Mouse (Mus musculus) thymus, adult 2 months (tissue): Measurements from ENCODE around the gene Snx15. TPM values are rescaled to one million over a fixed set of nuclear protein-coding genes. Genes with fewer than 3 reads are reported as not detected.

Experiments
- DNase-seq: peaks from one replicate; pipeline ENCODE4 v3.0.0; 2021
- H3K27ac ChIP-seq: fragments of 200-500 bp; 2 replicates; pipeline ENCODE4 v1.5.1; 2012; ENCODE audit warnings: low read length, control low read depth; ENCODE audit not compliant: control insufficient read depth, insufficient read depth
- H3K27me3 ChIP-seq: fragments of 200-500 bp; 2 replicates; pipeline ENCODE4 v1.6.1; 2012; ENCODE audit warnings: mild to moderate bottlenecking, low read length, moderate library complexity, mixed read lengths; ENCODE audit not compliant: control insufficient read depth, insufficient read depth
- H3K36me3 ChIP-seq: fragments of 200-500 bp; 2 replicates; pipeline ENCODE4 v1.6.1; 2012; ENCODE audit warnings: mild to moderate bottlenecking, low read length, moderate library complexity; ENCODE audit not compliant: control insufficient read depth, insufficient read depth
- H3K4me1 ChIP-seq: fragments of 200-500 bp; replicated peaks from 2 replicates; pipeline ENCODE4 v1.6.1; 2012; ENCODE audit warnings: low read length; ENCODE audit not compliant: control insufficient read depth, insufficient read depth
- H3K4me3 ChIP-seq: fragments of 200-500 bp; 2 replicates; pipeline ENCODE4 v1.5.1; 2012; ENCODE audit warnings: mild to moderate bottlenecking, low read length, control low read depth, moderate library complexity; ENCODE audit not compliant: control insufficient read depth, insufficient read depth
- CTCF ChIP-seq: fragments of 200-500 bp; IDR thresholded peaks from 2 replicates; pipeline ENCODE4 v1.5.1; 2012; ENCODE audit warnings: mild to moderate bottlenecking, control low read depth, low read length, moderate library complexity, borderline replicate concordance; ENCODE audit not compliant: control insufficient read depth, poor library complexity, insufficient read depth; ENCODE audit errors: extremely low read depth
- POLR2A ChIP-seq: fragments of 200-500 bp; IDR thresholded peaks from 2 replicates; pipeline ENCODE4 v1.6.1; 2012; ENCODE audit warnings: mild to moderate bottlenecking, low read length, control low read depth, moderate library complexity; ENCODE audit not compliant: control insufficient read depth, poor library complexity, insufficient read depth; ENCODE audit errors: extremely low read depth
- WGBS: fragments of 180-500 bp; shearing (Covaris S2); methylation state at CpG from one replicate; pipeline ENCODE4 v1.1.7; 2018; 5-methylcytosine and 5-hydroxymethylcytosine counted together
- polyA plus RNA-seq: library from polyadenylated mRNA; depleted of rRNA; stranded (reverse); fragments of >200 nt; gene quantifications from 2 replicates; pipeline ENCODE4 v1.2.3, GENCODE M21; 2012; rRNA removed

Snx15 gene
- polyA plus RNA-seq, 1 experiment = 86.2 TPM

DNA sequence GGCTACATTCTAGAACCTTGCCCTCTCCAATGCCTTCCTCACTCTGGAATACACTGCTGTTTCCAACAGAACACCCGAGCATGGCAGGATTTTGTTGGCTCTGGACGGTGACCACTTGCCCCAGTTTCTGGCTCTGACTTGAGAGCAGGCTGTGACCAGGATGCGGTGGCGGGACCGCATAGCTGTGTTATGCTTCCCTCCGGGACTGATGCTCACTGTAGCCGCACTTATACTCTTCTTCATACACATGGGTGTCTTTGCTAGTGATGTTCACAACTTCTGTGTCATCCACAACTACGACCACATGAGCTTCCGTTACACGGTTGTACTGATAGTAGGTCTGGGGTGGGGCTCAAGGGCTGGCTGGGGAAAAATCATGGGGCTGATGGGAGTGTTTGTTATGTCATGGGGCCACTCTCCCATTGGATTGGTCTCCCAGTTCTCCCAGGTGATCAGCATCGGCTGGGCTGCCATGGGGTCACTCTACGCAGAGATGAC, 48.1 kb downstream of the Snx15 start, which contains the start of gene Tmem262:
TSS of gene Tmem262 (plus strand) at position 51 of the 498 bp plus-strand sequence.
- Histone ChIP-seq H3K4me3 (no peak within 1 kb of the TSS), H3K27ac (no peak within 1 kb of the TSS), H3K4me1 (peaks cover 17% of the 10 kb centered on the region), H3K36me3 (peaks cover 7% of the 10 kb centered on the region; the same call in 1 of the 2 replicates), H3K27me3 (no peaks in the 10 kb centered on the region)
- DNase-seq = no peak
- 98% methylated on average over 12 of the region's 12 CpGs for WGBS
- TF ChIP-seq CTCF = no peak

DNA sequence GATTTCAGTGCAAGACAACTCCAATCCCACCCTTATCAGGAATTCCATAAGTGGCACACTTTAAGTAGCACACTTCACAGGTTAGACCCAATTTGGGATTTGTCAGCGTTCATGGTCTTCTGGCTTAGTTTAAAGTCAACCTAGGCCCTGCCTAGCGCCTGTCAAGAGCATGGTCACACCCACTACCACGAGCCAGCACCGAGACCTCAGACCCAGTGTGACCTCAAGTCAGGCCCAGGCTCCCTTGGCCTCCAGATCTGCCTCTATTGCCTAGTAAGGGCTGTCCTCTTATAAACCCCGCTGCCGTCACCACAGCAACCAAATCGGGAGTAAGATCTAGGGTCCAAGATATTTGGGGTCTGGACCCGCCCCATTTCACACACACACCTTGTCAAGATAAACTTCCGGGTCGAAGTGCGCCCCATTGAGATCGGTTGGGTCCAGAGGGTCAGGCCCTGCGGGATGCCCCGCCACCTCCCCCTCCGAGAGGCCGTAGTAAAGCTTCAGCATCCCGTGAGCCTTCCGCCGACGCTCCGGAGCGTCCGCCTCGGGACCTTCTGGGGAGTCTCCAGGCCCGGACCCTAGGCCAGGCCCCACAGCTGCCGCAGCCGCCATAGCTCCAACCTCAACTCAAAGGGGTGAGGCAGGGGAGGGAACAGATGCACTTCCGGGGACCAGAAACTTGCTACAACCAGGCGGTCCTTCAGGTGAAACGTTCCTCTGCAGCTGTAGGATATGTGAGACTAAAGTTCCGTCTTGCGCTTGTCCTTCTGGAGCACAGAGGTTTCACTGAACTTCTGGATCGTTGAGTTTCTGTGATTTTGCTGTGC, 51.3 kb downstream of the Snx15 start, which contains the start of gene Vps51:
TSS of gene Vps51 (minus strand) at position 668 of the 830 bp plus-strand sequence.
- peaks cover 2% of the 10 kb centered on the region; the same call in 1 of the 2 replicates for H3K36me3 ChIP-seq
- TF ChIP-seq POLR2A = no peak
- TF ChIP-seq CTCF = no peak
- WGBS = under 1% methylated on average over 33 of the region's 33 CpGs

DNA sequence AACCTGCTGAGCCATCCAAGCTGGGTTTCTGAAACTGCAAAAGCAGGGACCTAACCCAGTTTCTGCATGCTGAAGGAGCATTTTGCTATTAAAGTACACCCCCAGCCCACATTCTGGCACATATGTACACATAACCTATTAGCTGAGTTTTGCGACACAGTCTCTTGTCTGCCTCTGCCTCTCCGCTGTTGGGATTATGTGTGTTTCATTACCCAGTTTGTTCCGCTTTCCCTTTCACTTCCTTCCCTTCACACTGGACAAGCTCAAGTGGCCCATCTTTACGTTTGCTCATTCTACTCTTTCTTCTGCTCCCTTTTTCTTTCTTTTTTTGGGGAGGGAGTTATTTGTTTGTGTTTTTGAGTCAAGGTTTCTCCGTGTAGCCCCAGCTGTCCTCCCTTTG, 54.2 kb downstream of the Snx15 start:
- H3K4me3 ChIP-seq = no peak overlapping the region
- DNase-seq = no peak
- H3K27ac ChIP-seq = no peak overlapping the region
- TF ChIP-seq POLR2A (no peak), CTCF (no peak)
- 92% methylated on average over 5 of the region's 5 CpGs for WGBS
- peaks cover 20% of the 10 kb centered on the region for H3K4me1 ChIP-seq
- no peaks in the 10 kb centered on the region for H3K36me3 ChIP-seq
- H3K27me3 ChIP-seq = no peaks in the 10 kb centered on the region

More for the DNA sequence above, 51.3 kb downstream of the Snx15 start, which contains the start of gene Vps51:
- Histone ChIP-seq H3K27ac (peak within 1 kb of the TSS; percentile 35; the same call in 1 of the 2 replicates), H3K27me3 (no peaks in the 10 kb centered on the region), H3K4me1 (peaks cover 10% of the 10 kb centered on the region), H3K4me3 (peak within 1 kb of the TSS; percentile 64)
- DNase-seq = peak; percentile 87

DNA sequence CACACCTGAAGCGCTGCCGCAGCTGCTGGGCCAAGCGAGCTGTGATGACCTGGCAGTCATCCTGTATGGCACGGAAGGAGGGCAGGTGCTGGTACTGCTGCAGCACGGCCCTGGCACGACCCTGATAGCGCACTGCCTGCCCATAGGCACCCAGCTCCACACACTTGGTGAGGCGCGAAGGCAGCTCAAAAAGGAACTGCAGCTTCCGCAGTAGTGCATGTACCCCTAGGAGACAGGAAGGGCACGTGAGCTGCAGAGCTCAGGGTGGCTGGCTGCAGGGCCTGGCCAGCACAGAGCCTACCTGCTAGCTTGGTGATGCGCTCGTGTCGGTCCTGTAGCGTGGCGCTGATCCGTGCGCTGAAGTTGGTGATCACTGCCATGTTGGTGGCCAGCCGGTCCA, 56.8 kb downstream of the Snx15 start:
- WGBS = 79% methylated on average over 19 of the region's 19 CpGs
- DNase-seq = no peak
- peak overlapping the region; percentile 76 for H3K27ac ChIP-seq
- H3K4me1 ChIP-seq = peaks cover 31% of the 10 kb centered on the region
- H3K36me3 ChIP-seq = no peaks in the 10 kb centered on the region
- peak overlapping the region; percentile 25 for H3K4me3 ChIP-seq
- TF ChIP-seq POLR2A (no peak), CTCF (no peak)
- no peaks in the 10 kb centered on the region for H3K27me3 ChIP-seq

DNA sequence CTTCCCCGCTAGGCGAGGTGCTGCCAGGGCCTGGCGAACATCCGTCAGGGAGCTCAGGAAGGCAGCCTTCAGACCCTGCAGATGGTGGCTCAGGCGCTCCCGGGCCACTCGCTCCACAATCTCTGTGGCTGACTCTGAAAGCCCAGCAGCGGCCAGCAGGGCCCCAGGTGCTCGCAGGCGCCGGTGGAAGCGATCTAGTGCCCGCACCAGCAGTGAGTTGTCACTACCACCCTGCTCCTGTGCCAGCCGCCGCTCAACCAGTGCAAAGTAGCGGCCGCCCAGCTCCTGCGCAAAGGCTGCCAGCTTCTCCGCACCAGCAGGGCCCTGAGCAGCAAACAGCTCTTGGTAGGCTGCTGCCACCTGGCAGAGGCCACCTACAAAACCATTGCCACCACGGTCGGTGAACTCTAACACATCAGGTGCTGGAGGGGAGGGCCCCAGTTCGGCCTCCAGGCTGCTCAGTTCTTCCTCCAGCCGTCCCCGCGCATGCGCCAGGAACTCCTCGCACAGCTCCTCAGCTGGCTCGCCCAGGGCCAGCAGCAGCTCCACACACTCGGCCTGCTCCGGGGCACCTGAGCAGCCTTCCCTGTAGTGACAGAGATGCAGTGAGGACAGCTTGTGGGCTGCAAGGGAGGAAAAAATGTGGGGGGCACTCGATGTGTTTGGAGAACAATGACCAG, 57.4 kb downstream of the Snx15 start:
- peaks cover 28% of the 10 kb centered on the region for H3K4me1 ChIP-seq
- H3K27ac ChIP-seq = peak overlapping the region; percentile 76
- H3K4me3 ChIP-seq = peak overlapping the region; percentile 25
- no peaks in the 10 kb centered on the region for H3K36me3 ChIP-seq
- no peak for DNase-seq
- WGBS = 80% methylated on average over 31 of the region's 31 CpGs
- no peaks in the 10 kb centered on the region for H3K27me3 ChIP-seq
- TF ChIP-seq CTCF (no peak), POLR2A (no peak)

DNA sequence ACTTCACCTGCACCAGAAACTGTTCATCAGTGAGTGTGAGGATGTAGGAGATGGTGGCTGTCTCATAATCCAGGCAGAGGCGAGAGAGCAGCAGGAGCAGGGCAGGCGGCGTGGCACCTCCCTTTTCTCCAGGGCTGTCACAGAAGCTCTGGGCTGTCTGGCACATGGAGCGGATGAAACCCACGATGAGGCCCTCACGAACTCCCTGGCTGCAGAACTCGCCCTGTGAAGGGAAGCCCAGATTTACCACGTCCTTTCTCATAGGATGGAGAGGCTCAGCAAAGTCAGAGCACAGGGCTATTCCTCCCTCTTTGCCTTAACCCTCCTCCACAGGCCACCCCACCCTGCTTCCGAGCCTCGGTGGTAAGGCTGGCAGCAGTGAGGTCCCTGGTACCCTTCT, 58.3 kb downstream of the Snx15 start:
- Histone ChIP-seq H3K27me3 (no peaks in the 10 kb centered on the region), H3K27ac (no peak overlapping the region), H3K4me3 (no peak overlapping the region), H3K4me1 (peaks cover 28% of the 10 kb centered on the region), H3K36me3 (no peaks in the 10 kb centered on the region)
- WGBS = 95% methylated on average over 10 of the region's 10 CpGs
- no peak for TF ChIP-seq POLR2A
- TF ChIP-seq CTCF = no peak
- no peak for DNase-seq

Other genes starting within 250 kb of the Snx15 start
- 4.0 and 4.7 TPM in 2 replicates for gene Tigd3, start 234.2 kb downstream of the Snx15 start, polyA plus RNA-seq
- gene Dpf2, start 215.3 kb downstream of the Snx15 start, polyA plus RNA-seq = 175 and 194 TPM in 2 replicates
- gene Cdc42ep2, start 203.5 kb downstream of the Snx15 start, polyA plus RNA-seq = 5.1 and 5.8 TPM in 2 replicates
- 115 and 120 TPM in 2 replicates for gene Pola2, start 164.1 kb downstream of the Snx15 start, polyA plus RNA-seq
- 0.06 and 0.20 TPM in 2 replicates for gene Slc22a20, start 142.2 kb downstream of the Snx15 start, polyA plus RNA-seq
- gene Capn1, start 112.4 kb downstream of the Snx15 start, polyA plus RNA-seq = 98.2 and 101 TPM in 2 replicates
- gene Syvn1, start 81.7 kb downstream of the Snx15 start, polyA plus RNA-seq = 77.1 and 83.7 TPM in 2 replicates
- gene Mrpl49, start 70.5 kb downstream of the Snx15 start, polyA plus RNA-seq = 28.8 and 29.4 TPM in 2 replicates
- gene Fau, start 70.5 kb downstream of the Snx15 start, polyA plus RNA-seq = 2,283 and 2,588 TPM in 2 replicates
- 69.6 and 80.8 TPM in 2 replicates for gene Znhit2, start 67.1 kb downstream of the Snx15 start, polyA plus RNA-seq
- gene Tm7sf2, start 59.9 kb downstream of the Snx15 start, polyA plus RNA-seq = 35.8 and 42.0 TPM in 2 replicates
- 145 and 163 TPM in 2 replicates for gene Vps51, start 51.1 kb downstream of the Snx15 start, polyA plus RNA-seq
- gene Tmem262, start 48.3 kb downstream of the Snx15 start, polyA plus RNA-seq = 0.70 and 1.5 TPM in 2 replicates
- gene Gm28374, start 46.0 kb downstream of the Snx15 start, polyA plus RNA-seq = 0.65 and 0.84 TPM in 2 replicates
- gene Zfpl1, start 43.3 kb downstream of the Snx15 start, polyA plus RNA-seq = 145 and 147 TPM in 2 replicates
- 22.1 and 28.8 TPM in 2 replicates for gene Cdca5, start 43.3 kb downstream of the Snx15 start, polyA plus RNA-seq
- gene AC131692.1, start 33.9 kb downstream of the Snx15 start, polyA plus RNA-seq = 0.57 and 0.66 TPM in 2 replicates
- 1.8 and 2.1 TPM in 2 replicates for gene Naaladl1, start 22.5 kb downstream of the Snx15 start, polyA plus RNA-seq
- gene Sac3d1, start 9.7 kb downstream of the Snx15 start, polyA plus RNA-seq = 71.3 and 90.1 TPM in 2 replicates
- 3.6 and 4.6 TPM in 2 replicates for gene Batf2, start 12.7 kb upstream of the Snx15 start, polyA plus RNA-seq
- 96.1 and 119 TPM in 2 replicates for gene Arl2, start 13.2 kb upstream of the Snx15 start, polyA plus RNA-seq
- gene Majin, start 56.1 kb upstream of the Snx15 start, polyA plus RNA-seq = 0.23 and 0.57 TPM in 2 replicates
- 5.2 and 8.9 TPM in 2 replicates for gene Gpha2, start 98.1 kb upstream of the Snx15 start, polyA plus RNA-seq
- 54.6 and 56.1 TPM in 2 replicates for gene Ppp2r5b, start 107.6 kb upstream of the Snx15 start, polyA plus RNA-seq
- 82.4 and 90.3 TPM in 2 replicates for gene Atg2a, start 113.4 kb upstream of the Snx15 start, polyA plus RNA-seq
- 141 and 159 TPM in 2 replicates for gene Ehd1, start 148.4 kb upstream of the Snx15 start, polyA plus RNA-seq
- 12.8 and 12.9 TPM in 2 replicates for gene Cdc42bpg, start 178.2 kb upstream of the Snx15 start, polyA plus RNA-seq
- gene Men1, start 206.7 kb upstream of the Snx15 start, polyA plus RNA-seq = 141 and 143 TPM in 2 replicates
- gene Map4k2, start 212.8 kb upstream of the Snx15 start, polyA plus RNA-seq = 1,004 and 1,040 TPM in 2 replicates
- gene Sf1, start 235.4 kb upstream of the Snx15 start, polyA plus RNA-seq = 365 and 553 TPM in 2 replicates